Mouse (Mus musculus) forebrain, embryonic 16.5 days (tissue): ENCODE measurements around the gene Sfxn5. TPM values are rescaled to one million over a fixed set of nuclear protein-coding genes. Genes with fewer than 3 reads are reported as not detected.

Experiments
- ATAC-seq: fragments of 200-750 bp; cut with Nextera tagmentation; 2 replicates; pipeline ENCODE4 v1.8.0; 2017; ENCODE audit warnings: mild to moderate bottlenecking, moderate library complexity
- H3K27ac ChIP-seq: fragments of 300-500 bp; sonication (generic); 2 replicates; pipeline ENCODE4 v1.5.1; 2014; ENCODE audit warnings: low read length, control low read depth
- H3K27me3 ChIP-seq: fragments of 300-500 bp; sonication (generic); replicated peaks from 2 replicates; pipeline ENCODE4 v1.6.1; 2014; ENCODE audit warnings: low read length; ENCODE audit not compliant: control insufficient read depth, insufficient read depth
- H3K36me3 ChIP-seq: fragments of 300-500 bp; sonication (generic); 2 replicates; pipeline ENCODE4 v1.6.1; 2014; ENCODE audit not compliant: control insufficient read depth, insufficient read depth
- H3K4me1 ChIP-seq: fragments of 300-500 bp; sonication (generic); replicated peaks from 2 replicates; pipeline ENCODE4 v1.6.1; 2014; ENCODE audit warnings: low read length; ENCODE audit not compliant: control insufficient read depth, insufficient read depth
- H3K4me2 ChIP-seq: fragments of 300-500 bp; sonication (generic); 2 replicates; pipeline ENCODE4 v1.6.1; 2014; ENCODE audit warnings: mild to moderate bottlenecking, low read length, control low read depth
- H3K4me3 ChIP-seq: fragments of 300-500 bp; sonication (generic); replicated peaks from 2 replicates; pipeline ENCODE4 v1.5.1; 2014; ENCODE audit warnings: mild to moderate bottlenecking, low read length, control low read depth
- H3K9ac ChIP-seq: fragments of 300-500 bp; sonication (generic); replicated peaks from 2 replicates; pipeline ENCODE4 v1.6.1; 2014; ENCODE audit warnings: low read depth, low read length, control low read depth
- H3K9me3 ChIP-seq: fragments of 300-500 bp; sonication (generic); 2 replicates; pipeline ENCODE4 v1.6.1; 2016; ENCODE audit warnings: low read length; ENCODE audit not compliant: control insufficient read depth
- WGBS: fragments of 180-500 bp; shearing (Covaris S2); extraction: QIAGEN DNeasy Blood & Tissue Kit; methylation state at CpG from one replicate; pipeline ENCODE4 v1.1.7; 2014; 5-methylcytosine and 5-hydroxymethylcytosine counted together
- polyA plus RNA-seq: library from polyadenylated mRNA; unstranded; fragments of >200 nt; fragmentation: Nextera tagmentation; extraction: Ambion mirVana; gene quantifications from 2 replicates; pipeline ENCODE4 v1.2.1, GENCODE M21; 2015

The Sfxn5 gene
- 23.1 and 27.1 TPM in 2 replicates for polyA plus RNA-seq

GRCm38 (mm10) chr6:85333000-85333669 is at the start of gene Sfxn5:
TSS of gene Sfxn5 (minus strand) at chr6:85333422.
- no peaks in the 10 kb centered on the region for H3K36me3 ChIP-seq
- H3K9me3 ChIP-seq = no peaks in the 10 kb centered on the region
- peak within 1 kb of the TSS; percentile 64 for H3K9ac ChIP-seq
- WGBS = under 1% methylated on average over 49 of the region's 49 CpGs
- peak within 1 kb of the TSS; percentile 76 for H3K27ac ChIP-seq
- H3K4me3 ChIP-seq = peak within 1 kb of the TSS; percentile 56
- H3K27me3 ChIP-seq = no peaks in the 10 kb centered on the region
- peak; percentile 98 for ATAC-seq
- H3K4me1 ChIP-seq = peaks cover 12% of the 10 kb centered on the region
- H3K4me2 ChIP-seq = peak within 1 kb of the TSS; percentile 95

GRCm38 (mm10) chr6:85382791-85383190 is 49.6 kb upstream of the Sfxn5 start:
- no peak overlapping the region for H3K4me3 ChIP-seq
- no peak for ATAC-seq
- H3K4me1 ChIP-seq = peaks cover 4% of the 10 kb centered on the region
- 83% methylated on average over 2 of the region's 2 CpGs for WGBS
- no peaks in the 10 kb centered on the region for H3K36me3 ChIP-seq
- no peak overlapping the region for H3K4me2 ChIP-seq
- H3K27me3 ChIP-seq = no peaks in the 10 kb centered on the region
- no peak overlapping the region for H3K9ac ChIP-seq
- H3K27ac ChIP-seq = no peak overlapping the region
- H3K9me3 ChIP-seq = no peaks in the 10 kb centered on the region

- no peak overlapping the region for H3K4me2 ChIP-seq
- H3K4me1 ChIP-seq = peaks cover 4% of the 10 kb centered on the region
- H3K36me3 ChIP-seq = no peaks in the 10 kb centered on the region
- no peak overlapping the region for H3K9ac ChIP-seq
- H3K27ac ChIP-seq = no peak overlapping the region
- H3K9me3 ChIP-seq = no peaks in the 10 kb centered on the region
- 84% methylated on average over 10 of the region's 10 CpGs for WGBS
- H3K4me3 ChIP-seq = no peak overlapping the region
- no peaks in the 10 kb centered on the region for H3K27me3 ChIP-seq
- ATAC-seq = no peak
Observed at GRCm38 (mm10) chr6:85381648-85382020, 48.4 kb upstream of the Sfxn5 start.

GRCm38 (mm10) chr6:85380901-85381647 is 47.9 kb upstream of the Sfxn5 start:
- peaks cover 4% of the 10 kb centered on the region for H3K4me1 ChIP-seq
- no peak overlapping the region for H3K27ac ChIP-seq
- H3K4me2 ChIP-seq = 0 out of 2 replicates have a peak overlapping the region, but pooled peaks have one; percentile 8
- no peak overlapping the region for H3K4me3 ChIP-seq
- ATAC-seq = 0 out of 2 replicates have a peak, but pooled peaks have one; percentile 26
- H3K36me3 ChIP-seq = no peaks in the 10 kb centered on the region
- H3K9me3 ChIP-seq = no peaks in the 10 kb centered on the region
- H3K27me3 ChIP-seq = no peaks in the 10 kb centered on the region
- 25% methylated on average over 17 of the region's 17 CpGs for WGBS
- H3K9ac ChIP-seq = no peak overlapping the region

GRCm38 (mm10) chr6:85380201-85380900 is 47.1 kb upstream of the Sfxn5 start:
- Histone ChIP-seq H3K4me3 (no peak overlapping the region), H3K4me1 (peaks cover 4% of the 10 kb centered on the region), H3K4me2 (0 out of 2 replicates have a peak overlapping the region, but pooled peaks have one; percentile 8), H3K27ac (no peak overlapping the region), H3K27me3 (no peaks in the 10 kb centered on the region), H3K9ac (no peak overlapping the region), H3K9me3 (no peaks in the 10 kb centered on the region), H3K36me3 (no peaks in the 10 kb centered on the region)
- ATAC-seq = peak; percentile 88
- WGBS = 29% methylated on average over 10 of the region's 10 CpGs

- Histone ChIP-seq H3K4me1 (peaks cover 6% of the 10 kb centered on the region), H3K27ac (no peak overlapping the region), H3K9me3 (no peaks in the 10 kb centered on the region), H3K9ac (no peak overlapping the region), H3K4me2 (no peak overlapping the region), H3K27me3 (no peaks in the 10 kb centered on the region), H3K4me3 (no peak overlapping the region), H3K36me3 (no peaks in the 10 kb centered on the region)
- no peak for ATAC-seq
- WGBS = 68% methylated on average over 8 of the region's 8 CpGs
Observed at GRCm38 (mm10) chr6:85378629-85379028, 45.4 kb upstream of the Sfxn5 start.

- Histone ChIP-seq H3K9me3 (no peaks in the 10 kb centered on the region), H3K27me3 (no peaks in the 10 kb centered on the region), H3K4me1 (peaks cover 13% of the 10 kb centered on the region), H3K36me3 (no peaks in the 10 kb centered on the region), H3K27ac (no peak overlapping the region), H3K4me3 (no peak overlapping the region), H3K9ac (no peak overlapping the region), H3K4me2 (no peak overlapping the region)
- WGBS = 63% methylated on average over 5 of the region's 5 CpGs
- no peak for ATAC-seq
Observed at GRCm38 (mm10) chr6:85377876-85378275, 44.7 kb upstream of the Sfxn5 start.

- Histone ChIP-seq H3K27me3 (no peaks in the 10 kb centered on the region), H3K9me3 (no peaks in the 10 kb centered on the region), H3K4me2 (no peak overlapping the region), H3K4me3 (no peak overlapping the region), H3K9ac (no peak overlapping the region), H3K4me1 (peaks cover 20% of the 10 kb centered on the region), H3K36me3 (no peaks in the 10 kb centered on the region), H3K27ac (no peak overlapping the region)
- ATAC-seq = no peak
- 81% methylated on average over 4 of the region's 4 CpGs for WGBS
Observed at GRCm38 (mm10) chr6:85377066-85377734, 44.0 kb upstream of the Sfxn5 start.

GRCm38 (mm10) chr6:85374734-85375114 is 41.5 kb upstream of the Sfxn5 start:
- H3K27ac ChIP-seq = peak overlapping the region; percentile 71; the same call in 1 of the 2 replicates
- peaks cover 21% of the 10 kb centered on the region for H3K4me1 ChIP-seq
- peak overlapping the region; percentile 56 for H3K9ac ChIP-seq
- H3K27me3 ChIP-seq = no peaks in the 10 kb centered on the region
- WGBS = 0% methylated on average over 19 of the region's 19 CpGs
- H3K4me3 ChIP-seq = peak overlapping the region; percentile 76
- peak; percentile 98 for ATAC-seq
- no peaks in the 10 kb centered on the region for H3K9me3 ChIP-seq
- H3K4me2 ChIP-seq = peak overlapping the region; percentile 66
- H3K36me3 ChIP-seq = no peaks in the 10 kb centered on the region
